Mouse (Mus musculus): ENCODE results near the gene Dnal1.
A peak's percentile ranks its signal among the peaks of the same experiment; 100 is the strongest.

Dnal1 gene

DNA sequence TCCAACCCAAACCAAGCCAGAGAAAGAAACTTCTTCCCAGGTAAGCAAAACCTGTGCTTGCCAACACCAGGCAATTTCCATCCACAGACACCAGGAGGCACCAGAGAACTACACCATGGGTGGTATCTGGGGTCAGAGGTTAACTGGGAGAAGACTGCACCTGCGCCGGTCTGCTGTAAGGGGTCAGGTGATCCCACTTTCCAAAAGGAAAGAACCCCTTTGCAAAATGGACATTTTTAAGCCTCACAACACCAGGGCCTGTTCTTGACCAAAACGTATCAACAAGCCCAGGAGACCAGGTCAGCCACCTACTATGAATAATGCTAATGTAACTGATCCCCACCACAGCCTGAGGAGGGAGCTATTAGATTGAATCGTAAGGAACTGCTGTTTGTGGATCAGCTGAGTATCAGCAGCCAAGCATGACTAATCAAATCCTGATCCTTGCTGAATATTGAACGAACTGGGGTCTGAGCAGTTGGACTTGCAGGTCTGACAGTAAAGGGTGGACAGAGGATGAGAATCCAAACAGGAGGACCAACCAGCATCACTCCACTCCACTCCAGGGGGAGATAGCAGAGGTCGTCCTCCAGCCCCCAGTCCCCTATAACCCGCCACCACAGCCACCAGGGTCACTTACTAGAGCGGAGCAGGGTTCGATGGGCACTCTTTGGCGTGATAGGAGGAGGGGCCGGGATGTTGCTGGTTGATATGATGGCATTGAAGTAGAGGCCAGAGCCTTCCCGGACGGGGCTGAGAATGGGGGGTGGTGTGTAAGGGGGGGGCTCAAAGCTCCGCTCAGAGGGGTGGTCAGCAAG, 47.7 kb downstream of the Dnal1 start:
- DNase-seq (ENCODE audit: low spot score) = no peak

DNA sequence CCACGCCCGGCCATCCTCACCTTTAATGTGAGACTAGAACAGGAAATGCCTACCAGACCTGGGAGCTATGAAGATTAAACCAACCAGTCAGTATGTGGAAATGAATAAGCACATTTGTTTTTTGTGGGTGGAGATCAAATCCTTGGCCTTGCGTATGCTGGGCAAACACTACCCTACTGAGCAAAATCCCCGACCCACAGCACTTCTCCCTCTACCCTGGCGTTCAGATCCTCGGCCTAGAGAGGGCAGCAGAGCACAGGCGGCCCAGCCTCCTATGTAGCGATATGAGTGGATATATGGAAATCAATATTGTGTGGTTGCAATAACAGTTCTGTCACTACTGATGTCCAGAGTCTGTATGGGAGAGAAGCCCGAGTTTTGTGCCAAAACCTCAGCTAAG, 49.0 kb downstream of the Dnal1 start:
- no peak for DNase-seq (ENCODE audit: low spot score)

DNA sequence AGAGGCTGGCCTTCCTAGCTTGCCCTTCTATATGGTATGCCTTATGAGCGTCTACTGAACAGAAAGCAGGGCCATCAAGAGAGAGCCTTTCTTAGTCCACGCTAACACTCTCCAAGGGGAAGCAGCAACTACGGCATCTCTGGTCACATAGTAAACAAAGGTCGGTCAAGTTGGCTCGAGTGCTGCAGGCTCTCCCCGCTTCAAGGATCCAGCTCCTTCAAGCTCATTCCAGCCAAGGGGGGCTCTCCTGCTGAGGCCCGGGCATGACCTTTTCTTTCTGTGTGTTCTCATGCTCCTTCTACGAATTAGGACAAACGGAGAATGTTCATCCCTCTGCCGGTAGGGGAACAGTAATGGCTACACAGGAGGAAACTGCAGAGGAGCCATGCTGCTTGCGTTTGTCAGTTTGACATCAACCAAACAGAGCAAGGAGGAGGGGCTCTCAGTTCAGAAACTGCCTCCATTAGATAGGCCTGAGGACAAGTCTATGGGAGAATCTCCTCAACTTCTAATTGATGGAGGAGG, 49.5 kb downstream of the Dnal1 start:
- no peak for DNase-seq (ENCODE audit: low spot score)

DNA sequence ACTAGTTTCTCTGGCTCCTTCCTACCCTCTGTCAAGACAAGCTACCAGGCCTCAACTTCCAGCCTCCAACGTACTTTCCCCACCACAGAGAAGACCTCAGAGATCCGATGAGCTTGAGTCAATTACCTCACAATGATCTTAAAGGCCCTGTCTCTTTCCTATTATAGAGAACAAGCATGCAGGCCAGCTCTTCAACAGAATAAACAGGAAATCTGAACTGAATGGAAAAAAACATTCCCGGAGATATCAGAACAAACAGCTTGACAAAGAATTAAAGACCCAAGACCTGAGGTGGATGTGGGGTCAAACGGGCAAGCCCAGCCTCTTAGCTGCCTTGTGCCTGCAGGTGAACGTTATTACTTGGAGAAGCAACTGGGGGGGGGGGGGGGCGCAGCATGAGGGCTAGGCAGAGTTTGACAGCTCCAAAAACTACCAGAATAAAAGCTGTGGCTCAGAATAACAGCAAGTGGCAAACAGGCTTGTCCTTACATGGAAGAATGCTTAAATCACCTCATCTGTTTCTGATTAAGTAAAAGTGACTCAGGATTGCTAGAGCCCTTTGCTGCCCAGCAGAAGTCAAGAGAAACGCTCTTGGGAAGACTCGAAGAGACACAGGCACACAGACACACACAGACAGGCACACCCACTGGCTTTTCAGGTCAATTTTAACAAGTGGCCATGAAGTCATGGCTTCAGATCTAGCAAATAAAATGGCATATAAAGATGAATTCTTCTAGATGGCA, 51.6 kb downstream of the Dnal1 start:
- no peak for DNase-seq (ENCODE audit: low spot score)

DNA sequence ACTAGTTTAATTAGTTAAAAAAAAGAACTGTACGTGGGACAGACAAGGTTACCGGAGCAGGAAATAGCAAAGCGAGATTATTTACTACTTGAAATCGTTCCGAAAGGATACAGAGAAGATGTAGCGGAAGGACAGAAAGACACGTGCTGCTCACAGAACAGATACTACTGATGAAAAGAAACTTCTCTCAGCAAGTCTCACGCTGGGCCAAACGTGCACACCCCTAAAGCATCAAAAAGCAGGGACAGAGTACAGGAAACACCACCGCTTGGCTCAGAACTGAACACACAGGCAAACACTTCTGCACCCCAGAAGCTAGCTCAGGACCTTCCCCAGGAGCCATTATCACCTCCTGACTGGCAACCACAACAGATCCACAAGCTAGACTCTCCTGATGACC, 56.4 kb downstream of the Dnal1 start:
- DNase-seq (ENCODE audit: low spot score) = no peak

DNA sequence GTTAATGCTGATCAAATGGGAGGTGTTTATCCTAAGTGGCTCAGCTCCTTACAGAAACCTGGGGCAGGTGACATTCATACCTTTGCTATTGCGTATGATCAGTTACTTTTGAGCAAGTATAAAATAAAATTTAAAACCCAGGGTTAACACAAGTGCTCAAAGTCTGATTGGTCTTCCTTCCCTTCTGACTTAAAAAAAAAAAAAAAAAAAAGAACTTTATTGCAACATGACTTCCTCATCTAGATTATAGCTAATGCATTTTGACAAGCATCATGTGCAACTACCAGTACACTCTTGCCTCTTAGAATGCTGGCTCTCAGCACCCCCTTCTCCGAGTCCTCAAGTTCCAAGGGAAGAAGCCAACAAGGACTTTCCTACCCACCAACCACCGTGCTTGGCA, 58.0 kb downstream of the Dnal1 start:
- no peak for DNase-seq (ENCODE audit: low spot score)

DNA sequence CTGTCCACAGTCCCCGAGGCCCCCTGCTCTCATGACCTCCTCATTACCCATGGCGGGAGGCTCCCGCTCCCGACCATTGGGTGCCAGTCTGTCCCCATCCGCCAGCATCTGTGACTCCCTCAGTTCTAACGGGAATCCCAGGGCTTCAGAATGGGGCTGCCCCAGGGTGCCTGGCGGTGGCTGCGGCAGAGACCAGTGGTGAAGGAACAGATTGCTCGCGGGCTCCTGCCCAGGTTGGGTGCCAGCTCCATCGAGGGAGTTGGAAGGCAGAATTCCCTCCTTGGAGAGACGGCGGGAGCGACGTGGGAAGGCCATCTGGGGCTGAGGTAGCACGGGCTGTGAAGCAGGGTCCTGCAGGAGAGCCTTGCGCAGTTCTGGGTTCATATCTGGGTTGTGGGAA, 58.7 kb downstream of the Dnal1 start:
- no peak for DNase-seq (ENCODE audit: low spot score)

DNA sequence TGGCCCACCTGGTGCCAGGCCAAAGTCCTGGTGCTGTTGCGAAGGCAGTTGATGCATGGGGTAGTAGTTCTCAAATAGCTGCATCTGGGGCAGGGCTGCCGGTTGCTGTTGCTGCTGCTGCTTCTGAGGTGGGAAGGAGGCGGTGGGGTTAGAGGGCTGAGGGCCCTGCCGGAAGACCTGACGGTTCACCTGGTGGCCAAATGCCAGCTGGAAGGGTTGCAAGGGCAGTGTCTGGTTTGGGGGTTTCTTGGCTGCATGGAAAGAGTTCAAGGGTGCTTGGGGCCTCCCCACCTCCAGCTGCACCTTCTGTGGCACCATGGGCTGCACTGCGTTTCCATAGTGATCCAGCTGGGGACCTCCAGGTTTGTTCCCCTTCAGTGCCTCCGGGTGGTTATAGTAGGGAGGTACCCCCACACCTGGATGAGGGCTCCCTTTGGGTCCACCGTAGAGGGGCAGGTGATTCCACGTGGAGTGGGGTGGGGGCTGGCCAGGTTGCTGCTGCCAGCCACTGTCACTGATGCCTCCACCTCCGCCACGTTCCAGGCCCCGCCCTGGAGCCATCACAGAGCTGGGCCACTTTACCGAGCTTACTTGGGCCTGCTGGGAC, 59.2 kb downstream of the Dnal1 start:
- no peak for DNase-seq (ENCODE audit: low spot score)

DNA sequence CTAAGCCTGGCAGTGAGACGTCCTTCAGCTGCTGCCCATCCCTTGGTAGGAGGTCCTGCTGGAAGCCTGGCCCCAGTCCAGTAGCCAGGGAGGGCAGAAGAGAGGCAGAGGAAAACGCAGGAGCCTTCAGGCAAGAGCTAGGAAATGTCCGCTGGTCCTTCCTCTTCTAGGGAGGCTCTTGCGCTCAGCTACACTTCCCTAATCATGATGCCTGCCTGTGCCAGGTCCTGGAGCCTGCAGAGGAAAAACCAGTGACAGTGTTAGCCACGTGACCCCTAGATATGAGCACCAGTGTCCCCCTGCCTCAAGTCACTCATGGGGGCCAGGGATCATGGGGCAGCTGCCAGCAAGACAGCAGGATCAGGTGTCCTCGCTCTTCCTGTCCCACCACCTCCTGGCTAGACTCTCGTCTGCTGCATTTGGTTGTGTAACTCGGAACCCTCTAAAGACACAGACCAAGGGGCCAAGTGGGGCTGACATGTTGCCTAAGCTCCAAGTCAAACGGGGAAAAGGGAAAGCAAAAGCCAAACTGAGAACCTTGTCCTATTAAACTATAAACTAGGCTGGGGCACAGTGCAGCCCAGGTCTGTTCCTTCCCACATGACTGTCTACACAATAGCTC, 60.1 kb downstream of the Dnal1 start:
- no peak for DNase-seq (ENCODE audit: low spot score)

DNA sequence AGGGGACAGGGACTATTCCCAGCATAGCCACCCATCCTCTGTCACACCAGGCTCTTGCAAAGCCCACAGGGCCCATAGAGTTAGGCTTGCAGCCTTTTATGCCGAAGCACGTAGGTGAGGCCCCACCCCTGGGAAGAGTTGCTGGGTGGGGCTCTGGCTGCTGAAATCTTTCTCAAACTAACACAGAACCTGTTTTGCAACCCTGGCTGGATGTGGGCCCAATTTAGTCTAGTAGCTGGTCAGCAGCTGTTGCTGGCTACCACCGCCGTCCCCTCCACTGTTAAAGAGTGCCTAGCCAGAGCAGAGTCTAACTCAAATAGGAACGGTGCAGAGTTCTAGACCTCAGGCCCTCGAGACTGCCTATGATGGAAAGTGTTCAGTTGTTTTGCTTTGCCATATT, 60.7 kb downstream of the Dnal1 start:
- DNase-seq (ENCODE audit: low spot score) = peak; percentile 86

DNA sequence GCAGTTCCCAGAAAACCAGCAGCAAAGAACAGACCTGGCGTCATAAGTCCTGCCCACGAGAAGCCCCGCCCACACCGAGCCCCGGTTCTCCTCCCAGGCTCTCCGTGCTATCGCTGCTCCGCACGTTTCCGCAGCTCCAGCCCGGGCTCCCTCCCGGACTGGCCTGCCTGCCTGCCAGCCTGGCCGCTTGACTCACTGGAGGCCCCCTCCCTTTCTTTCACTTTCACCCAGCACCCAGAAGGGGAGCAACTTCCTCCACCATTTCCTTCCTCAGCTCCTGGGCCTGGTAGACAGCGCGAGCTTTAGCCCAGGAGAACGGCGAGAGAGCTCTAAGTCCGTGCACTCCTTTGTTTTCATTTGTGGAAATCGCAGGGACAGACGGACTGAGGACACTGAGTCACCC, 61.5 kb downstream of the Dnal1 start:
- DNase-seq (ENCODE audit: low spot score) = peak; percentile 82

DNA sequence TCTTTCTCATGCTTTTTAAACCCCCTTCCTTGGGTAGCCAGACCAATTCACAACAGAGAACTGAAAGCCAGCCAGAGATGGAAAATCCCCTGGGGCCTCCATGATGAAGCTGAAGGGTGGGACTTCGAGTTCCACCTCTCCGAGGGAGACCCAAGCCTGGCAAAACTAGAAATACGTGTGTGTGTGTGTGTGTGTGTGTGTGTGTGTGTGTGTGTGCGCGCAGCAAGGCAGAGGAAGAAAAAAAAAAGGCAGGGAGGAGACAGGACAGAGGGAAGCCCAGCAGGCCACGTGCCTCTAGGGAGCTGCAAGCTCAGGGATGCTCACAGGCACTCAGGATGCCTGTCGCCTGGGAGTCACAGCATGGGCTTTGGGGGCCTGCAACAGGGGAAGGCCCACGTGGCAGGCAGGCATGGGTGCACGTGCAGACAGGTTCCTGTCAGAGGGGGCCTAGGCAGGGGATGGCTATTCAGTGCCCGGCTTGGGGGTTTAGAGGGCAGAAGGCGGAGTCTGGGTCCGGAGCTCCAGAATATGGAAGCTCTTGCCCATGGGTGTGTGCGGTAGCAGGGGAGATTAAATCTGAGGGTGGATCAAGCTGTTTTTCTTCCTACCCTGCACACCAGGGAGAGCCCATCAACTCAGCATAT, 62.1 kb downstream of the Dnal1 start:
- no peak for DNase-seq (ENCODE audit: low spot score)

DNA sequence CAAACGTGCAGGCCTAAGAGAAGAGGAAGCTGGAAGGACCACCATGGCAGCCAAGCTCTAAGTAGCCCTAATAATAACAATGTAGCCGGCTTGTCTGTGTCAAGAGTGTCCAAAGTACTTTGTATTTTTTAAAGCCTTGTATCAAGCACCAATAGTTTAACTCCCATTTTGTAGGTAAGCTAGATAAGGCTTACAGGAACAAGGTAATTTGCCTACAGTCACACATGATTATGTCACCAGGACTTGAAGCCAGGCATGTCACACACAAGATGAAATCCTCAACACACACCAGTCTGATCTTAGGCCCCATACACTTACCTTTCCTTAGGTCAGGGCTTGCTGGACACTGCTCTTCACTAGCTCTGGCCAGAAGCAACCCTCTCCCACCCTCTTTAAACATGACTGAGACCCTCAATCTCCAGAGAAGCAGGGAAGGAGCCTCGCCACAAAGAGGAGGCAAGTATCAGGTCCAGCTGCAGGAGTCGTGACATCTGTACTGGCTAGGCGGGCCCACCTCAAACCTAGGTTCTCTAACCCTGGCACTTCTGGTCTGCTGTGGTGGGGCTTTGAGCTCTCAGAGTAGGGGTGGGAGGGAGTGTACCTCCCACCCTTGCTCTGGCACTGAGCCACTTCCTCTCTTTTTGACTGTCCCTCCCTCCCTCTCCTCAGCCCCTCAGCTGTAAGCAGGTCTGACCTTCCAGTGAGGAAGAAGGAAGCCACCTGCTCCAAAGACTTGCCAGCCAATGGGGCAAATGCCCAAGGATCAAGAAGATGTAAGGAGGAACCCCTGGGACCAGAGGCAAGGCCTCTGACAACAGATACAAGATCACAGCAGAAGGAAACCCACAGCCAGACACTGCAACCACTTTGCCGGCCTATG, 63.0 kb downstream of the Dnal1 start:
- DNase-seq (ENCODE audit: low spot score) = no peak

DNA sequence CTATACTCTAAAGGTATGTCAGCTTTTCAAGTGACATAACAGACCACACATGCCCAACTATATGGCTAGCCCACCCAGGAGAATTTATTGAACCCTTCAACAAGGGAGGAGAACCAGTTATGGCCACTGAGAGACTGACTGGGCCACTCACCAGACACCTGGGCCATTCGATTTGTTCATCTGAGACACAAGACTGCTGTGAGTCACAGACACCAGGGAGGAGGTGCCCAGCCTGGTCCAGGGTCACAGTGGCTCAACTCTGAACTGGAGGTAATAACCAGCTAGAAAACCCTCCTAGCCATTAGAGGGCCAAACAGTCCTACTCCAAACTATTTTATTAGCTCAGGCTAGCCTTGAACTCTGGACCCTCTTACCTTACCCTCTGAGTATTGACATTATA, 63.9 kb downstream of the Dnal1 start:
- no peak for DNase-seq (ENCODE audit: low spot score)

DNA sequence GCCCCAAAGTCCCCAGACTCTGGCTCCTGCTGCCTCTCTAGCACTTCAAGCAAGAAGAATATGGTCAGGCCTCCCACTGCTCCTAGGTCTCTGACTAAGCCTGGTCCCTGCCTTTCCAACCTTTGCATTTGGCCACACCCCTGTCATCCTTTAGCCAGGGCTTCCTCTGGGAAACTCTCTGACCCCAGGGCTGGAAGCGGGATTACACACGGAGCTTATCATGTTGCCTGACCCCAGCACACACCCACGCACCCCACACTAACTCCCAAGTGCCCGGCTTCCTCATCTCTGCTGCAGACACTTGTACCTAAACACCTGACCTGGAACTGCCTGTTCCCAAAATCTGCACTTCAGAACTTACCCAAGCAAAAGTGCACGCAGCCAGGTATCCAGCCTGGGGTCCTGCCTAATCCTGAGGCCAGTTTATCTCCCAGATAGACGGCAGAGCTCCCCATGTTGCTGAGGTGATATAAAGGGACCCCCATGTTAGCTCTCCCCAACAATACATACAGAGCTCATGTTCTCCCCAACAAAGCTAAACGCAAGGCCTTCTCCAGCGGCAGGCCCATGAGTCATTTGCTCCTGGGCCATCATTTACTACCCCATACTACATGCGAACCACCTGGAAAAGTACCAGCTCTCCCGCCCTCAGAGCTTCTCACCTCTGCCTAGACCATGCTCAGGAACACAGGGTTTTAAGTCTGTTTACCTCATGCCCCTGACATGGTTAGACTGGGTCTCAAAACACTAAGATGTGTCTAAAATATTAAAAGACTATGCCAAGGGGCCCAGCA, 64.7 kb downstream of the Dnal1 start:
- DNase-seq (ENCODE audit: low spot score) = no peak

DNA sequence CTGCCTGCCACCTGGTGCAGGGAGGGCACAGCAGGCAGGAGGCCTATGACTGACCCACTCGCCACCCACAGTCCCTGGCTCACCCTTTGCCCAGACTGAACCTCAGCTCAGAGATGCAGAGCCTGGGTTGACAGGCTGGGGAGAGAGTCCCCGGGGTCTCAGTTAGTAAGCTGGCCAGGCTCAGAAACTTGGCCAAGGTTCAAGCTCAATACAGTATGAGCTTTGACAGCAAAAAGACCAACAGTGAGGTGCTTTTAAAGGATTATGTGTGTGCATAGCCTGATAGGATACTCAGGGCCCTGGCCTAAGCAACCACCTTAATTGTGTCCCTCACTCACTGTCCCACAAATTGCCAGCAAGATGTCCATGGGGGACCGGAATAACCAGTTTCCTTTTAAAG, 65.9 kb downstream of the Dnal1 start:
- no peak for DNase-seq (ENCODE audit: low spot score)

DNA sequence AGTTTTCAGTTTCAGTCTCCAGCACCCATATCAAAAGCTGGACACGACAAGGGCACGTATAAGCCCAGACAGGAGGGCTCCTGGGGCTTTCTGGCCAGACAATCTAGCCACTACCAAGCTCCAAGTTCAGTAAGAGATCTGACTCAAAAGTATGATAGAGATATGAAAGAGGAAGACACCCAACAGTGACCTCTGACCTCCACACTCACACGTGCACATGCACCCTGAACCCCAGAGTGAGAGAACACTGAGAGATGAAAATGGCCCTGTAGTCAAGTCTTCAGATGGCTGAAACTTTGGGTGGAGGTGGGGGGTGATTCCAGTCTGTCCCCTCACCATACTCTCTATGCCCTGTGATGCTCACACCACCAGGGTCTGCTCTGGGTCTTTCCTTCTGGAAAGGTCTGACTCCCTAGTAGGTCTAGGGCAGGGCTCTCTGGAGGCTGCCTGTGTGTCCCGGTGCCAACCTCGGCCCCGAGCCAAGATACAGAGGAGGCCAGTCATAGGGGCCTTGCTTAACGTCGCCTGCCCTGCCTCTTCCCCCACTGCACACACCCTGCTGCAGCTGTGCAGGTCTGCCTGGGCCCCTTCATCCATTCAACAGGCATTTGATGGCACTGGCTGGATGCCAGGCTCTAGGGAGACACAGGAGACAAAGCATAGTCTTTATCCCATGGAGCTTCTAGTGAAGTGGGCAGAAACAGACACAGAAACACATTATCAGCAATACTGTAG, 66.7 kb downstream of the Dnal1 start:
- DNase-seq (ENCODE audit: low spot score) = peak; percentile 70

DNA sequence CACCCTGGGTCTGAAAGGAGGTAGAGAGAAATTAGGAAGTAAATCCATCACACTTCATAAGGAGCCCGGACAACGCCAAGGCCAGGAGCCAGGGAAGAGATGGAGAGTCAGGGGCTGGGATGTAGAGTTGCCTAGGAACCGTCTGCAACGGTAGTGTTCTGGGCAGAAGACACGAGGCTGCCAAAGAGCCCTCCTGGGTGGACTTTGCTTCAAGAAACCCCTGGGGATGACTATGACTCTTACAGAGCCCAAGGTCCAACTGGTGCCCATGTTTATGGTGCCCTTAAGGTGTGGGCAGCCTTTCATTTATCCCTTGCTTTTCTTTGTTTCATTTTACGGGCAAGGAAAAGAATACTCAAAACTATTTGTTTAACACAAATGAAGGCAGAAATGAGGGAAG, 67.8 kb downstream of the Dnal1 start:
- no peak for DNase-seq (ENCODE audit: low spot score)

DNA sequence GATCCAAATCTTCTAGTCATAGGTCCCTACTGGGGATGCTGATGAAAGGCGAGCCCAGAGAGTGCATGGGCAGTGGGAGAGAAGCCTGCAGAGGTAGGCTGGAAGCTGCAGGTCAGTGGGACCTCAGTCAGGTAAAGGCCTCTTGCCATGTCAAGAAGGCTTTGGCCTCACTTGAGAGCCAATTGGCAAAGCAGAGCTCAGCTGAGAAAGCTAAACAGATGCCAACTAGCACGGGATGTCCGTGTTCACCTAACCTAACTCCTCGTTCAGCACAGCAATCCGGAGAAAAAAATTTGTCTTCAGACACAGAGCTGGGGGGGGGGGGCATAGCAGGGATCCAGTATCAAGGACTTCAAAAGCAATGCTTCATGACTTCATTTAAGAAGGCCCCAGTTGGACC, 70.8 kb downstream of the Dnal1 start:
- DNase-seq (ENCODE audit: low spot score) = no peak

DNA sequence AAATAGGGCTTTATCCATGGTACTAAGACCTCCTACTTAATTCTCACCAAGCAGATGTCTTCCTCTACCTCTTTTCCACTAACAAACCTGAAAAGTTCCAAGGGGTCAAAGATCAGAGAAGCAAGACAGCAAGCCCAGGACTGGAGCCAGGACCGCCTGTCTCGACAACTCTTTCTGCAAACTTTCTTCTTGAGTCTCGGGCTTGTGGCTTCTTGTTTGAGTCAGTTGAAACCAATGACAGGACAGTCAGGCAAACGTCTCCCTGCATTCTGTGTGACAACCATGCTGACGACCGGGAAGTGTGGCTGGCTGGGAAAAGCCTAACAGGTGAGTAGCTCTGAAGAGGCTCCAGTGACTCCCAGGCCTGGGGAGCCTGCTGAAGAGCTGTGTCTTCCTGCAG, 71.4 kb downstream of the Dnal1 start:
- DNase-seq (ENCODE audit: low spot score) = no peak
